Mouse (Mus musculus) neutrophil, adult 59 days (primary cell): ENCODE measurements around the gene Enox1. TPM values are rescaled to one million over a fixed set of nuclear protein-coding genes. Genes with fewer than 3 reads are reported as not detected.

Source experiments
- total RNA-seq, 2 experiments: library from RNA; stranded (reverse); gene quantifications; 1 replicate in 1 of 2; 2 replicates in 1 of 2; pipeline ENCODE4 v1.2.4; 2023

The Enox1 gene
- total RNA-seq: not detected

GRCm38 (mm10) chr14:77156222-77156910, at the start of gene Enox1:
TSS of gene Enox1 (plus strand) at chr14:77156763.

Other genes with a start within 250 kb of the Enox1 start
- gene Ccdc122, start 120.0 kb upstream of the Enox1 start, total RNA-seq: under 1 TPM; 0.29 to 0.42 TPM
- gene Lacc1, start 119.9 kb upstream of the Enox1 start, total RNA-seq: 1 to 10 TPM; 4.2 to 5.4 TPM